Mouse (Mus musculus): Measurements from ENCODE around the gene Thra. TPM values are rescaled to one million over a fixed set of nuclear protein-coding genes. Genes with fewer than 3 reads are reported as not detected.

The Thra gene
- polyA plus RNA-seq, 1 experiment from 2014 or later: 41.5 TPM

- WGBS: under 1% methylated on average over 73 of the region's 86 CpGs
- Histone ChIP-seq H3K4me1 (ENCODE audit: control insufficient read depth, insufficient read depth, low read length) (peaks cover 51% of the 10 kb centered on the region), H3K27ac (ENCODE audit: low read length) (peak overlapping the region; percentile 99), H3K9ac (ENCODE audit: low read depth, low read length) (peak overlapping the region; percentile 99), H3K27me3 (replicated peaks; ENCODE audit: control insufficient read depth, insufficient read depth, low read length) (no peaks in the 10 kb centered on the region), H3K4me2 (ENCODE audit: low read depth, low read length) (peak overlapping the region; percentile 85), H3K9me3 (ENCODE audit: control insufficient read depth, low read length) (no peaks in the 10 kb centered on the region), H3K36me3 (ENCODE audit: control insufficient read depth, insufficient read depth, low read length) (no peaks in the 10 kb centered on the region), H3K4me3 (ENCODE audit: low read length) (peak overlapping the region; percentile 94)
- ATAC-seq: peak; percentile 62
These were observed 1.4 kb downstream of the Thra start for GRCm38 (mm10) chr11:98741622-98742396.

- WGBS: 1% methylated on average over 21 of the region's 21 CpGs
- Histone ChIP-seq H3K4me1 (ENCODE audit: control insufficient read depth, insufficient read depth, low read length) (peaks cover 56% of the 10 kb centered on the region), H3K27me3 (replicated peaks; ENCODE audit: control insufficient read depth, insufficient read depth, low read length) (no peaks in the 10 kb centered on the region), H3K4me2 (ENCODE audit: low read depth, low read length) (peak overlapping the region; percentile 85), H3K36me3 (ENCODE audit: control insufficient read depth, insufficient read depth, low read length) (no peaks in the 10 kb centered on the region), H3K9ac (ENCODE audit: low read depth, low read length) (peak overlapping the region; percentile 99), H3K27ac (ENCODE audit: low read length) (peak overlapping the region; percentile 99), H3K9me3 (ENCODE audit: control insufficient read depth, low read length) (no peaks in the 10 kb centered on the region), H3K4me3 (ENCODE audit: low read length) (peak overlapping the region; percentile 94)
- peak; percentile 3; the same call in 1 of the 2 replicates for ATAC-seq
These were observed 2.2 kb downstream of the Thra start for GRCm38 (mm10) chr11:98742397-98743291.

GRCm38 (mm10) chr11:98743655-98744345 lies 3.4 kb downstream of the Thra start:
- 0 out of 2 replicates have a peak, but pooled peaks have one; percentile 8 for ATAC-seq
- no peaks in the 10 kb centered on the region for H3K27me3 ChIP-seq (replicated peaks; ENCODE audit: control insufficient read depth, insufficient read depth, low read length)
- peak overlapping the region; percentile 99 for H3K9ac ChIP-seq (ENCODE audit: low read depth, low read length)
- peaks cover 68% of the 10 kb centered on the region for H3K4me1 ChIP-seq (ENCODE audit: control insufficient read depth, insufficient read depth, low read length)
- peak overlapping the region; percentile 85 for H3K4me2 ChIP-seq (ENCODE audit: low read depth, low read length)
- WGBS: 9% methylated on average over 9 of the region's 9 CpGs
- no peaks in the 10 kb centered on the region for H3K9me3 ChIP-seq (ENCODE audit: control insufficient read depth, low read length)
- H3K27ac ChIP-seq (ENCODE audit: low read length): peak overlapping the region; percentile 99
- H3K4me3 ChIP-seq (ENCODE audit: low read length): peak overlapping the region; percentile 94
- H3K36me3 ChIP-seq (ENCODE audit: control insufficient read depth, insufficient read depth, low read length): no peaks in the 10 kb centered on the region

GRCm38 (mm10) chr11:98744456-98745019 lies 4.1 kb downstream of the Thra start:
- WGBS: 28% methylated on average over 7 of the region's 7 CpGs
- peak overlapping the region; percentile 94 for H3K4me3 ChIP-seq (ENCODE audit: low read length)
- H3K27me3 ChIP-seq (replicated peaks; ENCODE audit: control insufficient read depth, insufficient read depth, low read length): no peaks in the 10 kb centered on the region
- no peaks in the 10 kb centered on the region for H3K9me3 ChIP-seq (ENCODE audit: control insufficient read depth, low read length)
- ATAC-seq: no peak
- peak overlapping the region; percentile 99 for H3K27ac ChIP-seq (ENCODE audit: low read length)
- peak overlapping the region; percentile 99 for H3K9ac ChIP-seq (ENCODE audit: low read depth, low read length)
- H3K4me2 ChIP-seq (ENCODE audit: low read depth, low read length): peak overlapping the region; percentile 85
- no peaks in the 10 kb centered on the region for H3K36me3 ChIP-seq (ENCODE audit: control insufficient read depth, insufficient read depth, low read length)
- H3K4me1 ChIP-seq (ENCODE audit: control insufficient read depth, insufficient read depth, low read length): peaks cover 75% of the 10 kb centered on the region

- peaks cover 83% of the 10 kb centered on the region for H3K4me1 ChIP-seq (ENCODE audit: control insufficient read depth, insufficient read depth, low read length)
- H3K36me3 ChIP-seq (ENCODE audit: control insufficient read depth, insufficient read depth, low read length): no peaks in the 10 kb centered on the region
- peak overlapping the region; percentile 99 for H3K9ac ChIP-seq (ENCODE audit: low read depth, low read length)
- H3K27ac ChIP-seq (ENCODE audit: low read length): peak overlapping the region; percentile 99
- no peaks in the 10 kb centered on the region for H3K27me3 ChIP-seq (replicated peaks; ENCODE audit: control insufficient read depth, insufficient read depth, low read length)
- WGBS: 40% methylated on average over 12 of the region's 12 CpGs
- no peaks in the 10 kb centered on the region for H3K9me3 ChIP-seq (ENCODE audit: control insufficient read depth, low read length)
- peak overlapping the region; percentile 85 for H3K4me2 ChIP-seq (ENCODE audit: low read depth, low read length)
- 0 out of 2 replicates have a peak, but pooled peaks have one; percentile 4 for ATAC-seq
- H3K4me3 ChIP-seq (ENCODE audit: low read length): peak overlapping the region; percentile 32
These were observed 5.8 kb downstream of the Thra start for GRCm38 (mm10) chr11:98745932-98746853.

- peak overlapping the region; percentile 85 for H3K4me2 ChIP-seq (ENCODE audit: low read depth, low read length)
- H3K4me1 ChIP-seq (ENCODE audit: control insufficient read depth, insufficient read depth, low read length): peaks cover 90% of the 10 kb centered on the region
- no peaks in the 10 kb centered on the region for H3K36me3 ChIP-seq (ENCODE audit: control insufficient read depth, insufficient read depth, low read length)
- H3K27ac ChIP-seq (ENCODE audit: low read length): peak overlapping the region; percentile 99
- no peaks in the 10 kb centered on the region for H3K27me3 ChIP-seq (replicated peaks; ENCODE audit: control insufficient read depth, insufficient read depth, low read length)
- 2% methylated on average over 19 of the region's 19 CpGs for WGBS
- no peaks in the 10 kb centered on the region for H3K9me3 ChIP-seq (ENCODE audit: control insufficient read depth, low read length)
- peak overlapping the region; percentile 99 for H3K9ac ChIP-seq (ENCODE audit: low read depth, low read length)
- peak; percentile 30 for ATAC-seq
- peak overlapping the region; percentile 32 for H3K4me3 ChIP-seq (ENCODE audit: low read length)
These were observed 6.6 kb downstream of the Thra start for GRCm38 (mm10) chr11:98746855-98747693.

GRCm38 (mm10) chr11:98747804-98748505 lies 7.5 kb downstream of the Thra start:
- no peak for ATAC-seq
- Histone ChIP-seq H3K9ac (ENCODE audit: low read depth, low read length) (peak overlapping the region; percentile 66), H3K9me3 (ENCODE audit: control insufficient read depth, low read length) (no peaks in the 10 kb centered on the region), H3K4me3 (ENCODE audit: low read length) (peak overlapping the region; percentile 34), H3K27me3 (replicated peaks; ENCODE audit: control insufficient read depth, insufficient read depth, low read length) (no peaks in the 10 kb centered on the region), H3K4me1 (ENCODE audit: control insufficient read depth, insufficient read depth, low read length) (peaks cover 96% of the 10 kb centered on the region), H3K27ac (ENCODE audit: low read length) (peak overlapping the region; percentile 97), H3K36me3 (ENCODE audit: control insufficient read depth, insufficient read depth, low read length) (no peaks in the 10 kb centered on the region), H3K4me2 (ENCODE audit: low read depth, low read length) (peak overlapping the region; percentile 61)
- WGBS: 19% methylated on average over 6 of the region's 6 CpGs

Measured in intestine, embryonic 16.5 days (tissue).